Mouse (Mus musculus) mesoderm, embryonic 11.5 days (tissue): ENCODE data around the gene Ccdc73.
"Not testable (repeated sequence)": the region's sequence is repeated elsewhere in the genome, so short reads cannot be mapped to it uniquely, and the experiment has no call there.

Experiments
- DNase-seq: peaks from one replicate; pipeline ENCODE4 v3.0.0-alpha.2; 2012; ENCODE audit warnings: low read depth, low spot score

The Ccdc73 gene

DNA sequence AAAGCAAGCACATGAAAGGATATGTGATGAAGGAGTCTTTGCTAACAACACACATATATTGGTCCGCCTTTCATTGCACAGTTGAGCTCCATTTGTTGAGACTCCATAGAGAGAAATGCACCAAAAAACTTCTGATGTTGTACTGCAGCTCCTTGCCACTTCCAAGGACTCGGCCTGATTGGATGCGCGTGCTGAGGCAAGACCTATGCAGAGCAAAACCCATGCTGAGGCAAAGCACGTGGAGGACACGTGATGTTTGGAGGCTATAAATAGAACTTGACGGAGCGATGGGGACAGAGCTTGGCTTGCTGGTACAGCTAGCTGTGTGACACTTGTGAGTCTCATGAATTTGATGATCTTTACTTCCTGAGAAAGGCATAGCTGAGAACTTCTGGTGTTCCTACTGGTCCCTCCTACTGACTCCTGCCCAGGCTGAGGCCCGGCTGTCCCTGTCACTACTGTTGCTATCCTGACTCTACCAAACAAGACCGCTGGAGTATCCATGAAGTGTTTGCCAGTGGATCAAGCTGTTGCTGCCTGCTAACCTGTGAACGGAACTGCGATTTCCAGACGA lies at the start of gene Ccdc73:
Ccdc73 (plus strand) TSS at position 524 of the 574 bp plus-strand sequence.
- DNase-seq, result no peak

DNA sequence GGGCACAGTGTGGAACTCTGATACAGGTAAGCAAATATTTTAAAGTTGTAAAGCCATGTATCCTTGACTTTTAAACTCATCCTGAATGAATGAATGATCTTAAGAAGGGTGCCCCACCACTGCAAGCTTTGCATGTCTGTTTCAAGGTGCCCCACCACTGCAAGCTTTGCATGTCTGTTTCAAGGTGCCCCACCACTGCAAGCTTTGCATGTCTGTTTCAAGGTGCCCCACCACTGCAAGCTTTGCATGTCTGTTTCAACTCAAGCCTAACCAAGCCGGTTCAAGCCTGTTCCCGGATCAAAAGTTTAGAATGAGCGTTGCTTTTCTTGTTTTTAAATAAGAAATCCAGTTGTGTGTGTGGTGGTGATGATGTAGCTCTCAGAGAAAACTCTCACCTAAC lies 48.8 kb upstream of the Ccdc73 start:
- not testable (repeated sequence) for DNase-seq

DNA sequence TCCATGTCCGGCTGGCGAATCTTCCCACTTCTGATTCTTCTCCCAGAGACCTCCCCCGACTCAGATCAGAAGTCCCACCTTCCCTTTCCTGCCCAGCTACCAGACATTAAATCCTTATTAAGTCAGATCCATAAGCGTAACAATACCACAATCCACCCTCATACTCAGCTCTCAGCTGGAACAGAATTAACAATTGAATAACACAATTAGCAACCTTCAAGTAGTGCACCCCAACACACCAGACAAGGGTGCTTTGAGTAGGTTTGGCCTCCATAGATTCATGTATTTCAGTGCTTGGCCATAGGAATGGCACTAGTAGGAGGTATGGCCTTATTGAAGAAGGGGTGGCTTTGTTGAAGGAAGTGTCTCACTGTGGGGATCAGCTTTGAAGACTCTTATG lies 41.4 kb upstream of the Ccdc73 start:
- no peak for DNase-seq

- DNase-seq, result no peak
Observed at GRCm38 (mm10) chr2:104832486-104832885, 35.1 kb upstream of the Ccdc73 start.

GRCm38 (mm10) chr2:104840974-104841373 lies 26.6 kb upstream of the Ccdc73 start:
- DNase-seq, result no peak

DNA sequence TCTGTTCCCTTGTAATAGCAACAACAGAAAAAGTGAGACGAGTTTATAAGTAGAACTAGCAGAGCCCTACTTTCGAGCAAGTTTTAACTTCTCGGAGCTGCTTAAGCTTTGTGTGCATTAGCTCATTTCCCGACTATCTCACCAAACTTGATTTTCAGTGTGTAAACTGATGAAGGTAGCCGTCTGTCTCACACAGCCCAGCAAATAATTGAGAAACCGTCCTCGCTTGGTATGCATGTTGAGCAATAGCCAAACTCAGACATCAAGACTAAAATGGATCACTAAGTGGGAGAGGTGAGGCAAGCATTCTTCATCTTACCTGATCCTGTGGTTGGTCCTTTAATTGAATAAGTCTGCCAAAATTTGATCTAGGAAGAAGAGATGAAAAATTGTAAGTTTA lies 25.9 kb upstream of the Ccdc73 start:
- no peak for DNase-seq

DNA sequence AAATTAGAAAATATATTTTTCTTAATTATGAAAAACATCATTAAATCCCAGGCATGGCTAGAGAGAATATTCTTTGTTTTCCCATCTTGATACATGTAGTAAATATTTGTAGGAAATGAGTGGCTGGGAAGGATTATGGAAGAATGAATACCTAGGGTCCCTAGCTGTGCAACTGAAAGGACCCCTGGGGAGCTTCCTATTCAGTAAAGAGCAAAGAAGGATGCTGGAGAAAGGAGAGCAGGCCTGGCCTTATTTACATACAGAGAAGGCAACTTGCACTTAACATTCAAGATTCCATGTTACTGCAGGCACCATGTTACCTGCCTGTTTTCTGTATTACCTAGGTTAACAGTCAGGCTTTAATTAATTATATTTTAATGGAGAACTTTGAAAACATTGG lies 25.0 kb upstream of the Ccdc73 start:
- no peak for DNase-seq

DNA sequence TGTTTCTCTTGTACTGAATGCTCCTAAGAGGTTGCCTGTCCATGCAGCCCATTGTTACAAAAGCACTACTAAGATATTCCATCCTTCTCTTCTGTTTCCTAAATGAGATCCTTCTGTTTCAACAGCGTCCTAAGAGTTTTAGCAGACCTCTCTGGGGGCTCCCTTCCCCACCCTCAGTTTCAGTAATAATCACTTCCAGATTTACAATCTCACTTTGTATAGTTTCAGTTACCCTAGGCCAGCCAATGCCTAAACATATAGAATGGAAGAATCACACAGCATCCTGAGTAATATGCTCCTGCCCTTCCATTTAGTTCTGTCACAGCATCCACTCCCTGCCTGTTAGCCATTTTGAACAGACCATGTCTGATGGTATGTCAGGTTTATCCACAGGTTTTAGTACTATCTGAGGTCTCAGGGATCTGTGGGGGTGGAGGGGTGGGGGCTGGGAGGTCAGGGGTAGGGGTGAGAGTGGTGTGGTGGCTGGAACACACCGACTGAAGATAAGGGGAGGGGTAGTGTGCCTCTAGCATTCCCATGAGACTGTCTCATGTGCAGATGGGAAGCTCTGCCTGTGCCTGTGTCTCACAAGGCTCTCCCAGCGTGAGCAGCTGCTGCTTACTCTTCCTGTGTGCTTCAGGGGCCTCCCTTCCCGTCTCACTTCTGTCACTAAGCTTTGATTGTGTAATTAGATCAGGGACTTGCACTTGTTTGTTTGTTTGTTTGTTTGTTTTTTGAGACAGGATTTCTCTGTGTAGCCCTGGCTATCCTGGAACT lies 20.8 kb upstream of the Ccdc73 start:
- no peak for DNase-seq

DNA sequence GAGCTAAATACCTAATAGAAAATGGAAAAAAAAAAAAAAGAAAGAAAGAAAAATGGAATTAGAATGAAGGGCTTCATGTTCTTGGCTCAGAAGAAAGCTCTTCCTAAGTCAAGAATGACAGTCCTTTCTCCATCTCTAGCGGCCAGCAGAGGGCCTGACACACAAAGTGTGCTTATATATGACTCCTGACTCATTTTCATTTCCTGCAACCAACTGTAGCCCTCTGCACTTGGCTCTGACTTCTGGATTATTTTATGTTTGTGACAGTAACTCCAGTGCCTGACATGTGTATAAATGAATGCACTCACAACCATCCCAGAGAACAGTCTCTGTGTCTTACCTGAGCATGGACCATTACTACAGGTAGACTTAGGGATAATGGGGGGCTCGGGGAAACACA lies 20.0 kb upstream of the Ccdc73 start:
- DNase-seq, result no peak

DNA sequence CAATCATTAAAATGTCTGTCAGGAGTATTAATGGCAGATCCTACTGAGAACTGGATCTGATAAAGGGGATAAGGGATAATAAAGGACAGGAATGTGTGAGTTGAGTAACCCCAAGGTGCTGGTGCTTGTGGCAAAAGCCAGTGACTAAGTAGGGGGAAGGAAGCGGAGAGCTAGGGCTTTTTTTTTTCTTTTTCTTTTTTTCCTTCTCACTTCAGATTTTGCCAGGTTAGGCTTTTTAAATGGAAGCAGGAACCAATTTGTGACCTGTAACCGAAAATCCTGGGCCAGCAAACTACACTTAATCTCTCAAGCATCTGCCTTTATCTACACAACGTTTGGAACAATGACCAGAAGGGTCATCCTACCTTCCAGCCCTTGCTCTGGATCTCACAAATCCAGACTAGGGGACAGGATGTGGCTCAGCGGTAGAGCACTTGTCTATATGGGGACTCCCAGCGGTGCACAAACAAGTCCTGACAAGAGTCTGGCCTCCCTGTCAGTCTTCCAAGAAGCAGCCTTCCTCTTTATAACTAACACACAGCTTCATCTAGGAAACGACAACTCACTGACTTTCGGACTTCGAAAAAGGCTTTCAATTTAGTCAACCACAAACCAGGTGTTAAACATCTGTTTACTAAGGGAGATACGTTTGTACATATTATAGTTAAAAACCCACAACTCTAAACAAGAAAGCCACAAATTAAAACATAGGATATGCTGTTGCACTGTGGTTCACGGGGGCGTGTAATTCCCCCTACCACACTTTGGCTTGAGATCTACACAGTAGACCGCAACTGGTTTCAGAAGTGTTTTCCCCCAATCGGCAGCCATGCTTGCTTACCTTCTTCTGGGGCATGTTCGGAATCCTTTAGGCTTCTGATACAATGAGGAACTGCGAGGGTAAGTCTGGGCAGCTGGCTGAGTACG lies 19.1 kb upstream of the Ccdc73 start:
- DNase-seq, result no peak

- DNase-seq, result no peak
Observed at GRCm38 (mm10) chr2:104849276-104849990, 18.2 kb upstream of the Ccdc73 start, which contains the start of gene Prrg4. Prrg4 (minus strand) TSS chr2:104849876.

DNA sequence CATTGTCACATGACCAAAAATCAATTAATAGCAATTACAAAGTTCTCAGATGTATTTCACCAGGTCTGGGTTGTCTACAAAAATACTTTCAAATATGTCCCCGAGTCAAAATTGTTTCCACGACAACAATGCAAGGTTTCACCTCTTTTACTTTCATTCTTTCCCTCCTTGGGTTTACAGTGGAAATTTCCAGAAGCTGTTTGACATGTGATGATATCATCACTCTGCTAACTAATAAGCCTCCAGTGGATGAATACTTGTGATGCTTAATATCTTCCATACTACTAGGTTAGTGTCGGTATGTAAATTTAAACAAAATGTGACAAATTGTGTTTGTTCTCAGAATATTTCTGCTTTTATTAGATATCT lies 17.6 kb upstream of the Ccdc73 start:
- DNase-seq, result no peak

DNA sequence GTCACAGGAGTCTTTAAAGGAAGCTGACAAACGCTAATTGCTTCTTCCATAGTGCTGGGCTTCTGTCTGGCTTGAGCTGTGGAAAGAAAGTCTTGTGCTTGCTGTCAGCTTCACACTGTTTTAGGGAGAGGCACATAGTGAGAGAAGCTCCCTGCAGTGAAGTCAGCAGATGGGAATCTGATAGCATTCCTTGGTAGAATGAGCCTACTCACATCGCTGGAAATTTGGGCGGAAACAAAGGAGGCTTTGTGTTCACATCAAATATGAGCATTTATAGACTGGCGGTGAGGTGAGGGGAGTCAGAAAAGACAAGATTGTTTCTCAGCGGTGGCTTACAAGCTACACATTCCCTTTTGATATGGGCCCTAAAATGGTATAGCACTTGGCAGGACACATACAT lies 15.9 kb upstream of the Ccdc73 start:
- DNase-seq, result peak; percentile 66

- no peak for DNase-seq
Observed at GRCm38 (mm10) chr2:104852546-104852945, 15.1 kb upstream of the Ccdc73 start.

- no peak for DNase-seq
Observed at GRCm38 (mm10) chr2:104854836-104855235, 12.8 kb upstream of the Ccdc73 start.

- DNase-seq, result no peak
Observed at GRCm38 (mm10) chr2:104855732-104856131, 11.9 kb upstream of the Ccdc73 start.

DNA sequence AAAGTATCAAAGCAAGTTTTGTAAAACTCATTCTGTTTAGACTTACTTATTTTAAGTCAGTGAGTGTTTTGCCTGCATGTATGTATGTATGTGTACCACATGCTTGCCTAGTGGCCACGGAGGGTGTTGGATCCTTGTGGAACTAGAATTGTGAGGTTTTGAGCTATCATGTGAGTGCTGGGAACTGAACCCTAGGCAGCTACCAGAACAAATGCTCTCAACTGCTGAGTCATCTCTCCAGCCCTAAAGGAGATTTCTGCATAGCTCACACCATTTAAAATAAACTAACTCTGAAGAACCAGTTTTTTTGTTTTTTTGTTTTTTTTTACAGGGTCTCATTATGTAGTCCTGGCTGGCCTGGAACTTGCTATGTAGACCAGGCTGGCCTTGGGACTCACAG lies 11.4 kb upstream of the Ccdc73 start:
- no peak for DNase-seq

GRCm38 (mm10) chr2:104858083-104858482 lies 9.5 kb upstream of the Ccdc73 start:
- DNase-seq, result not testable (repeated sequence)

GRCm38 (mm10) chr2:104859060-104859459 lies 8.5 kb upstream of the Ccdc73 start:
- DNase-seq, result no peak

DNA sequence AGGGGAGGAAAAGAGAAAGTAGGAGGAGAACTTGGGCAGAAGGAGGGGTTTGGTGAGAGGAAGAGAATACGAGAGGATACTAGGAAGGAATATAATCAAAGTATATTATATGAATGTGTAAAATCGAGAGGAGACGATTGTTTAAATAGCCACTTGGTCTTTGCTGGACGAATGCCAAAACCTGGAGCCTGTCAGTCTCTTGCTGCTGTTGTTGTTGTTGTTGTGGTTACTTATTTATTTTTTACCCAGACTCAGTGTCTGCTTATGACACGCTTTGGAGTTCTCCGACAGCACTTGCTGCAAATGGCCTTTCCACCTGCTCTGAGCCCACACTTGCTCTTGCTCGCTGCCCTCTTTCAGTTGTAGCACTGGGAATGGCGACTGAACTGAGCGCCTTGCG lies 7.2 kb upstream of the Ccdc73 start:
- DNase-seq, result no peak

DNA sequence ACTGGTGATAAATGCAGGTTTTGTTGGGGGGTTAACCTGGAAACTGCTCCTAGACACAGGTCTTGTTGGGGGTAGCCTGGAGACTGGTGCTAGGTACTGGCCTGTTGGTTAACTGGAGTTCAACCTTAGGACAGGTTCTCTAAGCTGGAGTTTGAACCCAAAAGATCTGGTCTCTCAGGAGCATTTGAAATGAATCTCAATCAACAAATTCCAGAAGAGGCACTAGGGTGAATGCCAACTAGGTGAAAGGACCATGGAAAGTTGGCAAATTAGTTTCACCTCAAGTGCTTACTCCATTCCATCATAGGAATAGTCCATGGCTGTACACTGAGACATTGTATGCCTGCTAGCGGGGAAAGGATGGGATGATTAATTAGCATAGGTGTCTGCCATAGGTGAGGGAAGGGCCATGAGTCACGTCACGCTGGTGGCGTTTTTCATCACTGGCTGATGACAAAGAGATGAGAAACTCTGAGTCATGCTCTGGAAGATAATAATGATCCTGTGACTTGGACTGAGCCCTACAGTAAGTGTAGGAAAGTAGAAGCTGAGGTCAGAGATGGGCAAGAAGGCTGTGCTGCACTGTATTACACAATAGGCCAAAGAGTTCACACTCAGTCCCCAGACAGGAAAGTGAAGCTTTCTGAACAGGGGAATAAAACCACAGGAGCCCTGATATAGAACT lies 3.3 kb upstream of the Ccdc73 start:
- no peak for DNase-seq
